Mouse (Mus musculus): Measurements from ENCODE around the gene Atp10b.
"Not testable (repeated sequence)": the region's sequence is repeated elsewhere in the genome, so short reads cannot be mapped to it uniquely, and the experiment has no call there.

The Atp10b gene

DNA sequence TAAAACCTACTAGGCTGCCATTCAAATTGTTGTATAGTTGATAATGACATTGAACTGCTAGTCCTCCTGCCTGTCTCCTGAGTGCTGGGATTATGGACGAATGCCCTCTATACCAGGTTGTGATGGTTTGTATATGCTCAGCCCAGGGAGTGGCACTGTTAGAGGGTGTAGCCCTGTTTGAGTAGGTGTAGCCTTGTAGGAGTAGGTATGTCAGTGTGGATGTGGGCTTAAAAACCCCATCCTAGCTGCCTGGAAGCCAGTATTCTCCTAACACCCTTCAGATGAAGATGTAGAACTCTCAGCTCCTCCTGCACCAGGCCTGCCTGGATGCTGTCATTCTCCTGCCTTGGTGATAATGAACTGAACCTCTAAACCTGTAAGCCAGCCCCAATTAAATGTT, at the start of gene Atp10b:
Gene Atp10b (plus strand): TSS at position 301 of the 400 bp plus-strand sequence.
- DNase-seq (ENCODE audit: low spot score): no peak

DNA sequence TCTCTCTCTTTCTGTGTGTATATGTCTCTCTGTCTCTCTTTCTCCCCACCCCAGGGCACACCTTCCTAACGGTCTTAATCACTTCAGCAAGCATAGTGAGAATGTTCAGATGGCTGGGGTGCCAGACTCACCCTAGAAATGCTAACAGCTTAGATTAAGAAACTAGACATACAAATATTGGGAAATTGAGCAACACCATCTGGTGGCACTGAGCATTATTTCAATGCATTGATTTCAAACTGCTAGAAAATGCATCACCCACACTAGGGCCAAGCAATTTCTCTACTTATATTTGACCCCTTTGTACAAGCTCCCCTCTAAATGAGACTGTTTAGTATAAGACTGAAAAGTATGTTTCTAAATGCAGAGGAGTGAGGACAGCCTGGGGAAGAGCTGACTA, 48.3 kb upstream of the Atp10b start:
- DNase-seq (ENCODE audit: low spot score): no peak

DNA sequence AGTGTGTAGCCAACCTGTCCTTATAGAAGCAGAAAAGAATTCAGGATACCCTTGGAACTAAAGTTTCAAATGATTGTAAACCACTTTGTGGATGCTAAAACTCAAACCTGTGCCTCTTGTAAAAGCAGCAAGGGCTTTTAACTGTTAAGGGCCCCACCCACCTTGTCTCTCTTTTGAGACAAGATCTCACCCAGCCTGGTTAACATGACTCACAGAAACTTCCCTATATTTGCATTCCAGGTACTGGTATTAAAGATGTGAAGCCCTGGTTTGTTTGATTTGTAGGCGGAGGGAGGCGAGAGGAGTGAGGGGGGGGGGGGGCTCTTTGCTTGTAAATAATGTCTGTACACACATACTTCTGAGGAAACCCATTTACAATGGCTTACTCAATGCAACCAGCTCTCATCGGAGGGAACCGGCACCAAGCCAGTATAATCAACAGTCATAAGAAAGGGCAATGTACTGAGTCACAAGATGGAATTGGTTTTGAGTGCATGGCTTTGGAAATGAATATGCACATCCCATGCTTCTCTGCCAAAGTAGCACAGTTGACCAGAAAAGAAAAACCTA, 23.7 kb upstream of the Atp10b start:
- no peak for DNase-seq (ENCODE audit: low spot score)

DNA sequence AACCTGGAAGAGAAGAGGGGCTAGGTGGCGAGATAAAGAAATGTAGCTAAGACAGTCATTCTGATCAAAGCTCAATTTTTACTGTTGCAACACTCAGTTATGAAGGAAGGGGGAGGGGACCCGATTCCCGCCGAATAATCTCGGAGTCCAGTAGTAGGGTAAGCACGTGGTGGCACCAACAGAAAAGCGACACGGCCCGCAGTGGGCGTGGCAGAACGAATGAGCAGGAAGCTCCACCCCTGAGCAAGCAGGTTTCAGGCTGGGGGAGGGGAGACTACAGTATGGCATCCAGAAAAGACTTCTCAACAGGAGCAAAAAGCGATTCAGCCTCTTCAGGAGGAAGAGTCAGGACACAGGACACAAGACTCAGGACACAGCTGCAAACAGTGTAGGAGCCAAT, 23.1 kb upstream of the Atp10b start:
- not testable (repeated sequence) for DNase-seq (ENCODE audit: low spot score)

DNA sequence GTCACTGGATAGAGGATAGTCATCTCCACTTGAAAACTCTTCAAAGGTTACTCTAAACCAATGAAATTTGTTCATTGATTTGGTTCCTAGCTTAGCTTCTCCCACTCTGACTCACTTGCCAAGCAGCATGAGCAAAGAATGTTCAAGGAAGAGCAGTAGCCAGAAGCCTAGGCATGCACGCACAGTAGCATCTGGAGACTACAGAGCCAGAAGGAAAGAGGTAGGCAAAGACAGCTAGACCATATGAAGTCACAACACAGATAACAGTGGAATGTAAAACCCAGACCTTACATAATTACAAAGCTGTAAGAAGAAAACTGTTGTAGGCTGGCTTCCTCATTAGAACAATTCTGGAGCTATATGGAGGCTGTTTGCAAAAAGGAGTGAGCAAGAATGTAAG, 8.4 kb upstream of the Atp10b start:
- no peak for DNase-seq (ENCODE audit: low spot score)

DNA sequence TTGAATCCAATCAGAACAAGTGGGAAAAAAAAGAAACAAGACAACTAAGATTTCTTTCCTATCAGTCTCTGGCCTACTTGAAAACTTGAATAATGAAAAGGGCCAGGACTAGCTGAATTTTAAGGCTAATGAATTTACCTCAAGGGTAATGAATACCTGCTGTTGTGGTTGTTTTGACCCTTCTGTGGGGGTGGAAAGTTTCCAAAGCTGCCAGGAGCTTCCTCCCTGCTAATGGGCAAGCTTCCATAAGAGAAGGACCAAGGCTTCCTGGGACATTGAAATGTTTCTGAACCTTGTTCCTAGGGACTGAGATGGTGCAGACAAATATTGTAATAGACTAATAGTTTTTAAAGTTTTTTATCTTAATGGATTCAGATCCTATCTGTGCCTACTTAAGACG, 6.9 kb upstream of the Atp10b start:
- DNase-seq (ENCODE audit: low spot score): no peak

DNA sequence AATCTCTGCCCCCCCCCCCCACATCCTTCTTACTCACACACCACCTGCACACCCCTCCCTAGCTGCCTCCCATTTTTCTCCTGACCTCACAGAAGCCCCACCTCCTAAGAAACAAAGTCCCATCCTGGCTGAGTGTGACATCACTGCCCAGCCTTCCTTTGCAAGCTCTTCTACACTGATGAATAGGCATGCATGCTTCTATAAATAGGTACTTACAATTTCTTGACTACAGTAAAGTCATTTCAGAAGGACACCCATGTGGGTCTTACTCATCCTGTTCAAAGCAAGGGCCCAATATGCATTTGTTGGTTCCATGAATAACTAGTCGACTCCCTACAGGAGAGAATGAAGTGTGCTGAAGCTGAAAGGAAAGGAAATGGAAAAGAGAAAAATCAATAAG, 5.5 kb upstream of the Atp10b start:
- no peak for DNase-seq (ENCODE audit: low spot score)

DNA sequence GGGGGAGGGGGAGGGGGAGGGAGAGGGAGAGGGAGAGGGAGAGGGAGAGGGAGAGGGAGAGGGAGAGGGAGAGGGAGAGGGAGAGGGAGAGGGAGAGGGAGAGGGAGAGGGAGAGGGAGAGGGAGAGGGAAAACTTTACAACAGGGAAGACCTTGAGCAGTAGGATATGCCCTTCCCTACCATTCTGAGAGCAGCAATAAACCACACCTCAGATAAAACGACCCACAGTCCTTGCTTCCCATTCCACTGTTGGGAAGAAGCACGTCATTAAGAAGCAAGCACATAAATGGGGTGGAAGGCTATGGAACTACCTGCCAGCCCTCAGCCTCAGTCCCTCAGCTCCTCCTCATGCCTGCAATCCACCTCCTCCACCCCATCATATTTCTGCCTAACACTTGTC, 4.8 kb upstream of the Atp10b start:
- DNase-seq (ENCODE audit: low spot score): not testable (repeated sequence)

DNA sequence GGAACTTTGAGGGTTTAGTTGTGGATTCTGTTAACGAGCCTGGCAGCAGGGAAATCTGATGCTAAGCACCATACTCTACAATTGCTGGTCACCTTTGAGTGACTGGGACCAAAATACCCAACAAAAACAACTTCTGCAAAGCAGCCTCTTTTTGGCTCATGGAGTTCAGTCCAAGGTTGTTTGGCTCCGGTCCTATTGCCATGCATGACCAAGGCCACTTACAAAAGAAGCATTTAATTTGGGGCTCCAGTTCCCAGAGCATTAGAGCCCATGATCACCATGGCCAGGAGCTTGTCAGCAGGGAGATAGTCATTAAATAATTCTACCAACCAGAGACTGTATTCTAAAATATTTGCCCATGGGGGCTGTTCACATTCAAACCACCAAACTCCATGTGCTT, 2.3 kb upstream of the Atp10b start:
- no peak for DNase-seq (ENCODE audit: low spot score)

DNA sequence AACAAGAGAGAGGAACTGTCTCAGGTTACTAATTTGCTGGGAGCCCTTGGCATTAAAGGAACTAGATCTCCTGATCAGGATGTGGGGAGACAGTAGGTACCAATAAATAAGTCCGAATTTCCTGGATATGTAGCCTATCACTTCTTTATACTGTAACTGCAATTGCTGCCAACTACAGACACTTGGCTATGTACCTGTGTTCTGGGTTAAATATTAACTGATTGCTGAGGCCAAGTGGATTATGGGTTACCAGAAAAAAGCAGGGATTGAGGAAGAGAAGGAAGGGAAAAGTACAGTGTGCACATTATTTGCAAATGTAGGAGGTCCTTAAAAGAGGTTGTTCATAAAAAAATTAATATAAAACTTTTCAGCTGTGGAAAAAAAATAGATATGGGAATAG, 1.3 kb upstream of the Atp10b start:
- DNase-seq (ENCODE audit: low spot score): no peak

DNA sequence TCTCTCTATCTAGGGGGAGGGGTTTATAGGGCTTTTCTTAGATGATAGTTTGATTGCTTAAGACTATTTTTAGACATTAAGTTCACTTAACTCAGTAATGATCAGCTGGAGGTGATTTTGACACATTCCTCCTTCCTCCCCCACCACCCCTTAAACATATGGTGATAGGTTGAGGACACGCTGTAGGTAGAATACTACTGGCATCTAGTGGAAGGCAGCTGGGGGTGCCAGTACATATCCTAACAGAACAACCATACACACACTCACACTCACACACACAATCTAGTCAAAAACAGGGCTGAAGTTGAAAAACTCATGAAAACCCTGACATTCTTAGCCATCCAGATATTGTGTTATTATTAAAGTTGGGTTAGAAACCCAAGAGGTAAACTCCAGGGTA, 5.3 kb downstream of the Atp10b start:
- DNase-seq (ENCODE audit: low spot score): no peak

DNA sequence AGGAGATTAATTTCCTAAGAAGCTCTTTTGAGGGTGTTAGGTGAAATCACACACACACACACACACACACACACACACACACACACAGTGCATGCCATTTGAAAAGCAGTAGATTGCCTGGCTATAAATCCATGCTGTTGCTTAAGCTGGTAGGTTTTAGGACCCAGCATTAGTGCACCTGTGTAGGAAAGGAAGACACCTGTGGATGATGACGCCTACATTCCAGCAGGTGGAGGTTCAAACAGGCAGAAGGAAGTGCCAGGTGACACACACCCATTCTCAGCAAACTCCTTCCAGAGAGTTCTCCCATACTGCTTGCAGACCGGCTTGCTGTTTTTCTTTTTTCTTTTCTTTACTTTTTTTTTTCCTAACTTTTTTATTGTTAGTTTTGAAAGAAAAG, 5.7 kb downstream of the Atp10b start:
- DNase-seq (ENCODE audit: low spot score): no peak

DNA sequence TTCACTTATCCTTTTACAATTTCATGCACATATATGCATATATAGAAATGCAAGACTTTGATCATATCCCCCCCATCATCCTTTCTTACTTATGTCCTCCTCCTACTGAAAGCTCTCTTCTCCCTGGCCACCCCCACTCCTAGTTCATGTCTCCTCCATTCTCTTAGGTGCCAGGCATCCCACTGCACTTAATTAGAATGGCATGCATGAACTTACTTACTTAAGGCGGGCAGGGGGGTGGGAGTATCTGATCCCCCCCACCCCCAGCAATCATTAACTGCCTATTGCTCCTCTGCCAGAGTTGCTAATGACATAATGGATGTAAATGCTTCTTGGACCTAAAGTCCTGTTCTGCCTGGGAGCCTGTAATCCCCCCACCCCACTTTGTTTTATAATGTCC, 9.1 kb downstream of the Atp10b start:
- DNase-seq (ENCODE audit: low spot score): no peak

DNA sequence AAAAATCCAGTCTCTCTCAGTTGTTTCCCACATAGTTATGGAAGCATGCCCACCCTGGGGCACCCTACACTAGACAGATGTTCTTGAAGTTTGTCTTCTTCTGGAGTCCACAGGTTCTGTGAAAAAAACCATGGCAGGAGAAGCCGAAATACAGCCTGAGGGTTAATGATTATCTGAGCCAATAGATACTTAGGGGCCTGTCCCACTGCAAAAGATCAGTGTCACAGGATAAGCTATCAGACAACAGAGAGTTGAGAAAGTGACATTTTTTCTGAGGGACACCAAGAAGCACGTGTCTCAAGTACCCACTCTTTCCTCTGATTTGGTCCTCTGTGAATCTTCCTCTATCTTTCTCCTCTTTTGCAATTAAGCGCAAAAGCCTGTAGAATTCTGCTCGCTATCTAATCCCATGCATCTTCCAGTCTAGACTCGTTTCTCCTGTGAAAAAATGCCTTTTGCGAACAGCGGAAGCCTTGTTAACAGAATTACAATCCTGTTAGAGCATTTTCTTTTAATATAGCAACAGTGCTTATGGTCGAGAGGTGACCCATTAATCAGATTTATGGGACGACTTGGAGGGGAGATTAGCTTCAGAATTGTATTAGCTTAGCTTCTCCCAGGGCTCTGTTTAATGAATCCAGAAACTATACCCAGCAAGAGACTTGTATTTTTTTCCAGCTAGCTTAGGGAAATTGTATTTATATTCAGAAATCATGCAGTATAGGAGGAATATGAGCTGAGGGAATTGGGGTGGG, 10.7 kb downstream of the Atp10b start:
- peak; percentile 9 for DNase-seq (ENCODE audit: low spot score)

DNA sequence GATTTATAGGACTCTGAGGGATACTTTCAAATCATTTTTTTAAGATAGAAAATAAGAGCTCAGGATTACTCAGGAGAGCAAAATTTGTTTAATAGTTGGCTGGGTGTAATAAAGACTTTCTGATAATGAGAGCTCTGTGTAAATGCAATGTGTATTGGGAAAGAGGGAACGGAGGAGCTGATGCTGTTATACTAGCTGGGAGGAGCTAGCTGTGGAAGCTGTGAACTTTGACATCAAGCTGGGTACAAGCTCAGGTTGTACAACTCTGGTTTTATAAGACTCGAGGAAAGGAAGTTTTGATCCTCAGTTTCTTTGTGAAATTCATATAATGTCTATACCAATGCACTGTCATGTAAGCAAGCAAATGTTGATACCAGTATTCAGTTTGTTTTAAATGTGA, 20.9 kb downstream of the Atp10b start:
- no peak for DNase-seq (ENCODE audit: low spot score)

DNA sequence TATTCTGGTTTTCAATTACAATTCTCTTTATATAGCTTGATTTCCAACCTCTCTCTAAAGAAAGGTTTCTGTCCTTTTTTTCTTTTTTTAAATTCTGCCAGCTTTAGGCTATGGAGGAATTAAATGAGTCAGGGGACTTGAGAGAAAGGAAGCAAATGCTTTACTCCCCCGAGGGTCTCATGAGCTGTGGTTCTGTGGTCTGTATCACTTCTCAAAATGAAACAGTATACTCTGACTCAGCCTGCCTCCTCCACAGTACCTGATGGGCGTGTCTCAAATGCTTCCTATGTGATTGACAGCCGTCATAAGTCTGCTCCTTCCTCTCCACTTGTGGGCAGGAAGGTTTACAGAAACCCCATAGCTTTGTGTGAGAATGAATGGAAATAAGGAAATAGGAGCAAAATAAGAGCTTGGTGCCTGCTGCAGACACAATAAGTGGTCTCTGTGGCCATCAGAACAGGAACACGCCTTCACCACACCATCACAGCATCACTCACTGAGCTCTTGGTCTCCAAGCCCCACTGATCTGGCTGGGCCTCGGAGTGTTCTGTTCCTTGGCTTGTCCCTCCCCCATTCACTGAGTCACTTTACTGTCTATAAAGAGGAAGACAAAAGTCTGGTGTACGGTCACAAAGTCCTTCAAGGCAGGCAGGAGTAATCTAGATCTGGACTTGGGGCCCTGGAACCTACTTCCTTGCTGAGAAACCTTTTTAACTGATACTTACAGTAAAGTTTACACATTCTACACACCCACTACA, 24.9 kb downstream of the Atp10b start:
- DNase-seq (ENCODE audit: low spot score): no peak

DNA sequence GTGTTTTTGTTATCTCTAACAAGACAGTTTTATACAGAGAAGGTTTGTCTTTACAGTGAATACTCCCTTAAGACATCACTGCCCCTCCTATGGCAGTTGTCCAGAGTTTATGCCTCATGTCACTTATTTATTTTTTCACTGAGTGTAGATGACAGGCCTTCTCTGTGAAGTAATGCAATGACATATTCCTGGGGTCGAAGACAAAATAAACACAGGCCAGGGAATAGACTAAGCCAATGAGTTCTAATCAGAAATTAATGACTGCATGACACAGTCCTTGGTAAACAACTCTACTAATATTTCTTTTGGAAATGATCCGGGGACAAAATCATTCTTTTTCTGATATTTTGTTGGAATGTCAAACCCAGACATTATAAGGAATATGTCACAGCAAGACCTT, 32.7 kb downstream of the Atp10b start:
- no peak for DNase-seq (ENCODE audit: low spot score)

DNA sequence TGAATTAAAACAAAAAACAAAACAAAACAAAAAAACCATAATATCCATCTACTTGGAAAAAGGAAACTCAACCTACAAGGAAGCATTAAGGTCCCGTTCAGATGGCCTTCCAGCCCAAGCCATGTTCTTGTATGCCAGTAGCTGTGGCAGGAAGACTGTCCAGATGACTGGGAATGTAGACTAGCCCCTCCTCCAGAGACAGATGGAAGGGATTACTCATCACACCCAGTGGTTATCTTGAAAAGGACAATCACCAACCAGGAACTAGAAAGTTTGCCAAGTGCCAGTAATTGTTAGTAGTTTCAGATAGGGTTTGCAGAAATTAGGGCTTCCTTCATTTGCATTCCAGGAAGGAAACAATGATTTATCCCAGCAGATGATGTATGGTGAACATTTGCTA, 33.1 kb downstream of the Atp10b start:
- no peak for DNase-seq (ENCODE audit: low spot score)

DNA sequence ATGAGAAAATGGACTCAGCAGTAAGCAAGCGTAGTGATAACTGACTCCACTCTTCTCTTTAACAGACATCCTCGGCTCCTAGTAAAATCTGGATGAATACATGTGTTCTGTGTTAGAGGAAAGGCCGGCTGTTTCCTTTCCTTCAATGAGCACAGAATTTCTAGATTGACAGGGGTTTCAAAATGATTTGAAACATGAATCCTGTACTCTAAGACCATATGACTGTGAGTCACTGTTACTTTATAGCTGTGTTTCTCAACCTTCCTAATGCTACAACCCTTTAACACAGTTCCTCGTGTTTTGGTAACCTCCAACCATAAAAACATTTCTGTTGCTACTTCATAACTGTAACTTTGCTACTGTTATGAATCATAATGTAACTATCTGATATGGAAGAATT, 33.8 kb downstream of the Atp10b start:
- no peak for DNase-seq (ENCODE audit: low spot score)

DNA sequence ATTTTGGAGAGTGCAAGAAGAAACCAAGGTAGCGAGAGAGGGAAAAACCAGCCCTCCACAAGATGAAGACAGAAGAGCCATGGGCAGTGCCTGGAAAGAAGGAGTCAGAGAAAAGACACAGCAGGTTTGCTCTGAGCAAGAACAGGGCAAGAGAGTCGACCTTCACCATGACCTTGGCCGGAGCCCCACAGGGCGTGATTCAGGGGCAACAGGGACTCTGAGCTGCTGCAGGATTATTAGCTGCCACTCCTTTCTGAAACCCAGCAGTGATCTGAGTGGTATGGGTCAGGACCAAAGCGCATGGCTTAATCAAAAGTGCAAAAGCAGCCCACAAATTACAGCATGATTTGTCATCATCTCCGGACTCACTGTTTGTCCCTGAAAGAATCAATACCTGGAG, 36.6 kb downstream of the Atp10b start:
- DNase-seq (ENCODE audit: low spot score): no peak

DNA sequence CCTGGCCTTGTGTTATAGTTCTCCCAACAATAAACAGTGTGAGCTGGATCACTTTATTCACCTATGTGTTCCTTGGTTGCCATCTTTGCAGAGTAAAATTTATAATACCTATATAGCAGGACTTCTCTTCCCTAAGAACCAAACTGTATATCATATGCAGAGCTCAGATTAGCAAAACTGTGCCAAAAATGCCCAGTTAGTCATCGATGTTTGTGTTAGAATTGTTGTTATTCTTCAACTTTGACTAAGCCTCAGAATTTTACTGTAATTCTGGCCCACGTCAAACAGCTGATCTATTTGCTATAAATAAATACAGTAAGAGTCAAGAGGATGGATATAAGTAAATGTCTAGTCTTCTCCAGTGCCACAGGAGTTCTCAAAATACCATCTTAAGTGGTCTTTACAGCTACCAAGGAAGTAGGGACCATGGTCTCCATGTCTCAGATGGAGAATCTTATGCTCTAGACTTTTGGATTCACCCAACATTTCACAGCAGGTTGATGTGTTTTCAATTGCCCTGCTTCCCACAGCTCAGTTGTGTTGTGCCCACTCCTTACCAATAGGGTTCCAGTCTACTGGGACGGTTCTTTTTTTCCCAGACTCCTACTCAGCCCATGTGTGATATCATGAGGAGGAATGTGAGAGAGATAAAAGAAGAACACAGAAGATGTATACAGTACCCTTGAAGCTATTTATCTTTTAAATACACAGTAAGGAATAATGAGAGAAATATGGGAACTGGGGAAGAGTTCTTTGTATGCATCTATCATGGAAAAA, 40.3 kb downstream of the Atp10b start:
- DNase-seq (ENCODE audit: low spot score): no peak

DNA sequence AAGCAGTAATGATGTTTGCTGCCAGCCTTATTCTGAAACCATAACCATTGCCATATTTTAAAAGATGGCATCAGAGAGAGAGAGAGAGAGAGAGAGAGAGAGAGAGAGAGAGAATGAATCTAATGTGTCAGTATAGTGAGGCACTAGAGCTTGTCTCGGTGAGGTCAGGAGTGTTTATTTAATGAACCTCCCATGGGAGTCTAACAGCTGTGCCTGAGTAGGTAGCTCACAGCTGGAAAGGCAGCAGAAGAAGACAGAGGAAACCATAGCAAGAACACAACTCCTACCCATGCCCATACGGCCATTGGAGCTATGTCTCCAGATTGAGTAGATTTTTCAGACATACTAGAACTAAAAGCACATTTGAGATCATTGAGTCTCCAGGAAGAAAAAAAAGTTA, 49.1 kb downstream of the Atp10b start:
- DNase-seq (ENCODE audit: low spot score): no peak

DNA sequence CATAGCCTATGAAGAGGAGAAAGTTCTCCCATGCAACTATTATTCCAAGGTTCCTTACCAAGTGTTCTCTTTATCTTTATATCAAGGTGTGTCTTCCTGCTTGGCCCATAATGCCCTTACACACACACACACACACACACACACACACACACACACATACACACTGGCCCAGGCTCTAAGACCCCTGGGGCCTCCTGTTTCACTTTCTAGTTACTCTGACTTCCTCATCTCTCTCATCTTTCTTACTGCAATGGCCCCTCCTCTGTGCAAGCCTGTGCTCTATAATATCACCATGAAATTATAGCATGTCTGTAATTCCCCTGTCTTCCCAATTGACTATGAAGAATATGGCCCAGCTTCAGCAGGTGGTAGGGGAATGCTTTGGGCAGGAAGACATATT, 49.7 kb downstream of the Atp10b start:
- no peak for DNase-seq (ENCODE audit: low spot score)

All from yolk sac, embryonic 10.5 days (tissue).